Mouse (Mus musculus) B cell, adult 67 days (primary cell): ENCODE measurements around the gene Trim72. TPM values are rescaled to one million over a fixed set of nuclear protein-coding genes. Genes with fewer than 3 reads are reported as not detected.

Experiments used
- total RNA-seq, 2 experiments: library from RNA; stranded (reverse); gene quantifications; 4 replicates each; pipeline ENCODE4 v1.2.4; 2023

Gene Trim72
- total RNA-seq, result 1 to 10 TPM; 1.0 to 1.3 TPM

DNA sequence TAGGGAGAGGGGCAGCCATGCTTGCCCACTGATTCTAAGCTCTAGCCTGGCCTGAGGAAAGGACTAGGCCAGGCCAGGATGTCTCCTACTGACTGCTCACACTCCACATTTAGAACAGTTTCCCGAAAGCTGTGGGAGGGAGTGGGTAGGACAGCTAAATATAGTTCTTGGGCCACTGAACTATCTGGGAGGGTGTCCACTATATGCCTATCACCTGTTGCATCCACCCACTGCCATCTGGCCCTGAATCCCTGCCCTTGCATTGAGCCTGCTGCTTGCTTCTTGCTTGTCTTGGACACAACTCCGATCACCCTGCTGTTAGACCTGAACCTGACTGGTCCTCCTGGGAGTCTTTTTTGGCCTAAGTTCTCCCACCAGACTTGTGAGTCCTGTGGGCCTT is at the start of gene Trim72:
Trim72 (plus strand) TSS at position 262 of the 400 bp plus-strand sequence.

GRCm38 (mm10) chr7:127967004-127967921 is 36.5 kb upstream of the Trim72 start, which contains the start of gene Fus:
TSS of gene Fus (plus strand) at chr7:127967457.

DNA sequence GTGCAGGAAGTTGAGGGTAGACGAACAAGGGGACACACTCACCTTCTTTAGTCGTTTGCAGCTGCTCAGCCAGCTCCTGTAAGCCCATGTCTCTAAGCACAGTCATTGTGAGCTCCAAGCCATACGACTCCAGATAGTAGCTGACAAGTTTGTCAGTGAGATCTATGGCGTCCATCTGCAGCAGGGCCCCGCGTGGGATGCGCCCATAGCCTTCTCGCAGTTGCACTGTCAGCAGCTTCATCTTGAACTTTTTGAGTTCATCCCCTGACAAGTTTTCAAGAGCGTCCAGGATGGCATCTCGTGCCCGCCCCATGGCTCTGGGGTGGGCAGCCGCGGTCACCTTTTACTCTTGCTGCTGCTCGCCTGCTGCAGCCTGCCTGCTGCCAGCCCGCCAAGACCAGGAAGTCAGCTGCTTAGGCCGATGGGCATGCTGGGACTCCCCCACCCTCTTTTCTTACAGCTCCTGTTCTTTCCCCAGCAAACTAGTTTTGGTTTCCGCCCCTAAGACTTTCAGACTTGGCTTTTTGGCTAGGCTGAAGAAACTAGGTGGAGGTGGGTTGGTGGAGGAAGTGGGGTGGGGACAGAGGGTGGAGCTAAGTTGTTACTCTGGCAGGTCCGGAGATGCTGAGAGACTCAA is 10.3 kb upstream of the Trim72 start, which contains the start of gene Pycard:
Pycard (minus strand) TSS at position 527 of the 637 bp plus-strand sequence.

Other genes starting within 250 kb of the Trim72 start
- gene Orai3, start 234.1 kb upstream of the Trim72 start, total RNA-seq, result 10 to 100 TPM; 38.3 to 40.4 TPM
- gene Setd1a, start 227.3 kb upstream of the Trim72 start, total RNA-seq, result 10 to 100 TPM; 71.9 to 94.6 TPM
- gene Gm49388, start 218.3 kb upstream of the Trim72 start, total RNA-seq, result under 1 TPM in 1 of 2 experiments, not detected in 1; 0.53 TPM
- 1 to 10 TPM; 4.1 to 6.1 TPM for gene Hsd3b7, start 203.3 kb upstream of the Trim72 start, total RNA-seq
- 100 to 1,000 TPM; 143 to 167 TPM for gene Stx4a, start 179.7 kb upstream of the Trim72 start, total RNA-seq
- gene Stx1b, start 179.4 kb upstream of the Trim72 start, total RNA-seq, result not detected
- gene Zfp646, start 127.7 kb upstream of the Trim72 start, total RNA-seq, result 100 to 1,000 TPM; 104 to 108 TPM
- 10 to 100 TPM; 15.3 to 20.7 TPM for gene Zfp668, start 127.1 kb upstream of the Trim72 start, total RNA-seq
- gene Prss53, start 113.0 kb upstream of the Trim72 start, total RNA-seq, result under 1 TPM in 1 of 2 experiments, not detected in 1; 0.49 TPM
- gene Gm21974, start 108.5 kb upstream of the Trim72 start, total RNA-seq, result under 1 TPM in 1 of 2 experiments, not detected in 1; 0.83 TPM
- gene Vkorc1, start 108.3 kb upstream of the Trim72 start, total RNA-seq, result 10 to 100 TPM; 13.7 to 19.4 TPM
- gene Bckdk, start 99.9 kb upstream of the Trim72 start, total RNA-seq, result 10 to 100 TPM; 29.3 to 35.7 TPM
- gene Kat8, start 91.4 kb upstream of the Trim72 start, total RNA-seq, result 10 to 100 TPM; 51.0 to 58.3 TPM
- gene Prss8, start 73.8 kb upstream of the Trim72 start, total RNA-seq, result not detected
- 1 to 10 TPM; 1.7 to 3.1 TPM for gene Prss36, start 57.2 kb upstream of the Trim72 start, total RNA-seq
- gene Fus, start 36.5 kb upstream of the Trim72 start, total RNA-seq, result 100 to 1,000 TPM; 721 to 839 TPM
- gene Pycard, start 10.1 kb upstream of the Trim72 start, total RNA-seq, result 10 to 100 TPM; 21.7 to 25.7 TPM
- gene Itgam, start 58.7 kb downstream of the Trim72 start, total RNA-seq, result 1 to 10 TPM; 1.7 to 1.8 TPM
- not detected for gene Gm49368, start 58.7 kb downstream of the Trim72 start, total RNA-seq
- gene Itgax, start 125.6 kb downstream of the Trim72 start, total RNA-seq, result 1 to 10 TPM in 1 of 2 experiments, under 1 TPM in 1; 0.53 to 1.3 TPM
- gene Itgad, start 150.4 kb downstream of the Trim72 start, total RNA-seq, result 1 to 10 TPM; 1.2 to 3.3 TPM
- gene Cox6a2, start 202.4 kb downstream of the Trim72 start, total RNA-seq, result not detected
- 10 to 100 TPM; 26.4 to 27.3 TPM for gene Armc5, start 233.4 kb downstream of the Trim72 start, total RNA-seq
- 1 to 10 TPM; 3.9 to 6.1 TPM for gene 9130023H24Rik, start 234.1 kb downstream of the Trim72 start, total RNA-seq
- gene Tgfb1i1, start 242.9 kb downstream of the Trim72 start, total RNA-seq, result 1 to 10 TPM; 2.5 to 5.9 TPM